Mouse (Mus musculus) heart, postnatal 0 days (tissue): ENCODE data around the gene Fam71e2.

Experiments
- CTCF ChIP-seq: IDR thresholded peaks from 2 replicates; pipeline ENCODE4 v1.5.1; 2016; ENCODE audit warnings: antibody characterized with exemption, control low read depth, low read depth
- EP300 ChIP-seq: IDR thresholded peaks from 2 replicates; pipeline ENCODE4 v1.6.1; 2016; ENCODE audit warnings: antibody characterized with exemption, low read depth

- TF ChIP-seq CTCF (no peak), EP300 (no peak)
These were observed 30.8 kb downstream of the Fam71e2 start for GRCm38 (mm10) chr7:4740309-4740727.
